In the genomic region with DNA sequence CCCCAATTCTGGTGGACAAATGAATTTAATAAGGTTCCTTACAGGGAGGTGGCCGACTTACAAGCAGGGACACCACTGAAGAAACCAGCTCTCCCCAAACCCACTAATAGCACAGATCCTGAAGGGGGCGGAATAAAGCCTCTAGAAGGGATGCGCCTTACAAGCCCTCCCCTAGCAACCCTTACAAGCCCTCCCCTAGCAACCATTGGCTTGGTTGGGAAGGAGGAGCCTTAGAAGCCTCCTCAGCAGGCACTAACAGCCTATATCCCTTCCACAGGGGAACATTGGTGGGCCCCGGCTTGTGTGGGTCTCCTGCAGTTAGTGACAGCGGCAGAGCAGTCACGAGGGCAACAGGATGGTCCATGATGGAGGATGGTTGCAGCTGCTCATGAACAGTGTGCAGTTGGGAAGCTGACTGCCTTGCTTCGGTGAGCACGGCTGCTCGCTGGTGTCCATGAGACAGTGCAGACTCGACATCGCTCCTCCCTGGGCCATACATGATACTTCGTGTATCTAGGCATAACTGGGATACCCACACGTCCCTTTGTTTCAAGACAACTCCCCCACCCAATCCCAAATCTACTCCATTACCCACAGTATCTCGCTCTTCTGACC, we compare ENCODE assay signal across 8 mouse cellular contexts.
A peak's percentile ranks its signal among the peaks of the same experiment; 100 is the strongest.
DNase-seq lines count a peak whose midpoint lies in the region; ATAC-seq and TF ChIP-seq lines count a peak whose summit lies in the region.

No protein-coding gene starts in this region.

- H3K4me1 ChIP-seq in heart, embryonic 12.5 days (replicated peaks) = peaks cover 7% of the 10 kb centered on the region; the same call in 1 of the 2 replicates
- no peaks in the 10 kb centered on the region for H3K4me1 ChIP-seq in ES-E14 (ENCODE audit: control insufficient read depth in 2 of 2, insufficient read depth in 2 of 2, low read length in 2 of 2, poor library complexity in 1 of 2)
- no peaks in the 10 kb centered on the region for H3K4me1 ChIP-seq in forebrain, embryonic 16.5 days (replicated peaks; ENCODE audit: control insufficient read depth, insufficient read depth, low read length)
- no peaks in the 10 kb centered on the region for H3K4me1 ChIP-seq in liver, postnatal 0 days (ENCODE audit: insufficient read depth)

- no peak for DNase-seq in heart, adult 9 months (ENCODE audit: low spot score in 2 of 2)
- DNase-seq in ES-E14 (ENCODE audit: low read depth, low spot score) = peak; percentile 16
- DNase-seq in liver, postnatal 0 days = peak; percentile 37
- DNase-seq in c-Kit-positive CD71-positive TER-119-positive erythroid progenitor cells, embryonic 14.5 days (ENCODE audit: low spot score) = no peak
- DNase-seq in natural killer cell, adult 2 months (ENCODE audit: low spot score in 2 of 2) = no peak
- no peak for DNase-seq in left cerebral cortex, adult 8-10 months (ENCODE audit: low spot score in 2 of 2)

- no peaks in the 10 kb centered on the region for H3K9me3 ChIP-seq in heart, embryonic 12.5 days (replicated peaks)
- peaks cover 6% of the 10 kb centered on the region; the same call in 1 of the 2 replicates for H3K9me3 ChIP-seq in ES-E14 (ENCODE audit: control insufficient read depth, insufficient read depth, low read depth, low read length)
- H3K9me3 ChIP-seq in forebrain, embryonic 16.5 days (ENCODE audit: control insufficient read depth, low read length) = no peaks in the 10 kb centered on the region
- H3K9me3 ChIP-seq in liver, postnatal 0 days (ENCODE audit: low read length) = no peaks in the 10 kb centered on the region

- H3K27me3 ChIP-seq in heart, embryonic 12.5 days (replicated peaks) = no peaks in the 10 kb centered on the region
- H3K27me3 ChIP-seq in forebrain, embryonic 16.5 days (replicated peaks; ENCODE audit: control insufficient read depth, insufficient read depth, low read length) = no peaks in the 10 kb centered on the region
- H3K27me3 ChIP-seq in liver, postnatal 0 days (ENCODE audit: insufficient read depth, low read length) = no peaks in the 10 kb centered on the region

- peak; percentile 34 for TF ChIP-seq CTCF in liver, postnatal 0 days (IDR thresholded peaks at IDR 0.05; ENCODE audit: low read depth)

- peaks cover 10% of the 10 kb centered on the region for H3K36me3 ChIP-seq in heart, embryonic 12.5 days
- peaks cover 6% of the 10 kb centered on the region; the same call in 1 of the 2 replicates for H3K36me3 ChIP-seq in ES-E14 (ENCODE audit: control insufficient read depth, insufficient read depth, low read length, poor library complexity, severe bottlenecking)
- H3K36me3 ChIP-seq in forebrain, embryonic 16.5 days (ENCODE audit: control insufficient read depth, insufficient read depth) = no peaks in the 10 kb centered on the region
- no peaks in the 10 kb centered on the region for H3K36me3 ChIP-seq in liver, postnatal 0 days (replicated peaks; ENCODE audit: insufficient read depth, low read length)

- no peak for TF ChIP-seq EP300 in liver, postnatal 0 days (IDR thresholded peaks at IDR 0.05; ENCODE audit: low read depth)

- no peak overlapping the region for H3K9ac ChIP-seq in heart, embryonic 12.5 days
- H3K9ac ChIP-seq in ES-E14 (ENCODE audit: insufficient read depth, low read depth, low read length, poor library complexity, severe bottlenecking) = no peak overlapping the region
- H3K9ac ChIP-seq in forebrain, embryonic 16.5 days (replicated peaks; ENCODE audit: low read depth, low read length) = no peak overlapping the region
- H3K9ac ChIP-seq in liver, postnatal 0 days (replicated peaks) = no peak overlapping the region

- ATAC-seq in heart, embryonic 12.5 days (ENCODE audit: insufficient number of reproducible peaks, low FRiP score) = peak; percentile 71
- peak; percentile 75 for ATAC-seq in forebrain, embryonic 16.5 days
- peak; percentile 62; the same call in 1 of the 2 replicates for ATAC-seq in liver, postnatal 0 days

- H3K4me2 ChIP-seq in heart, embryonic 12.5 days = no peak overlapping the region
- no peak overlapping the region for H3K4me2 ChIP-seq in forebrain, embryonic 16.5 days (ENCODE audit: low read length)
- no peak overlapping the region for H3K4me2 ChIP-seq in liver, postnatal 0 days (ENCODE audit: low read depth, low read length)

- in situ Hi-C loops in ES-E14 (cut with MboI; ENCODE audit: low sequenced_read_pairs in 2 of 2, unreplicated experiment in 2 of 2) = no loop called here

- no peak overlapping the region for H3K27ac ChIP-seq in heart, embryonic 12.5 days (ENCODE audit: poor library complexity, severe bottlenecking)
- H3K27ac ChIP-seq in ES-E14 (ENCODE audit: insufficient read depth, low read depth, low read length, poor library complexity, severe bottlenecking) = no peak overlapping the region
- H3K27ac ChIP-seq in forebrain, embryonic 16.5 days (ENCODE audit: low read length) = no peak overlapping the region
- no peak overlapping the region for H3K27ac ChIP-seq in liver, postnatal 0 days (ENCODE audit: low read depth)

- H3K4me3 ChIP-seq in heart, embryonic 12.5 days = no peak overlapping the region
- no peak overlapping the region for H3K4me3 ChIP-seq in ES-E14 (ENCODE audit: insufficient read depth in 1 of 2, low read depth in 1 of 2, low read length in 2 of 2, poor library complexity in 1 of 2, severe bottlenecking in 1 of 2)
- no peak overlapping the region for H3K4me3 ChIP-seq in forebrain, embryonic 16.5 days (replicated peaks; ENCODE audit: low read length)
- H3K4me3 ChIP-seq in liver, postnatal 0 days (ENCODE audit: low read depth, low read length) = no peak overlapping the region

- WGBS in heart, embryonic 12.5 days = 70% methylated on average over 14 of the region's 14 CpGs
- WGBS in forebrain, embryonic 16.5 days = 74% methylated on average over 14 of the region's 14 CpGs
- WGBS in liver, postnatal 0 days (ENCODE audit: insufficient replicate concordance) = 73% methylated on average over 14 of the region's 14 CpGs

TF ChIP-seq in ES-E14, 5 proteins besides CTCF, POLR2A, EP300 and RAD21:
- TF ChIP-seq HCFC1 (IDR thresholded peaks at IDR 0.05; ENCODE audit: borderline replicate concordance, insufficient read depth, low read length) = no peak
- TF ChIP-seq ZNF384 (IDR thresholded peaks at IDR 0.05; ENCODE audit: low read depth, low read length) = no peak
- no peak for TF ChIP-seq MAFK (IDR thresholded peaks at IDR 0.05; ENCODE audit: insufficient read depth, low read depth, low read length)
- no peak for TF ChIP-seq ZC3H11A (IDR thresholded peaks at IDR 0.05; ENCODE audit: borderline replicate concordance, low read depth, low read length)
- no peak for TF ChIP-seq CHD2 (IDR thresholded peaks at IDR 0.05; ENCODE audit: low read depth, low read length)

Comparison
In these comparisons a context has a peak if more than half of its experiments do, and no peak if none do; other contexts are left out.
1. DNase-seq: peak in ES-E14 (single experiment) and liver, postnatal 0 days (single experiment); none in heart, adult 9 months (0 of 2), c-Kit-positive CD71-positive TER-119-positive erythroid progenitor cells, embryonic 14.5 days (single experiment), natural killer cell, adult 2 months (0 of 2) and left cerebral cortex, adult 8-10 months (0 of 2).
2. Peak in every context shown above with its lines, with median percentiles within 50 percentile points of each other: ATAC-seq.